Mouse (Mus musculus): ENCODE measurements at regions not wholly inside any gene's neighbourhood (a gene's known extent, or its start where the extent isn't known, plus 50 kb on each side); places are given as distances from the start of the nearest gene placed in this dataset.

- peak; percentile 81 for DNase-seq
Measured at GRCm38 (mm10) chr10:60936659-60937516, 105.5 kb upstream of the Unc5b start.

- DNase-seq = peak; percentile 58
Measured at GRCm38 (mm10) chr10:60934297-60935286, 103.2 kb upstream of the Unc5b start.

- no peak for DNase-seq
Measured at GRCm38 (mm10) chr10:60933891-60934290, 102.5 kb upstream of the Unc5b start.

DNA sequence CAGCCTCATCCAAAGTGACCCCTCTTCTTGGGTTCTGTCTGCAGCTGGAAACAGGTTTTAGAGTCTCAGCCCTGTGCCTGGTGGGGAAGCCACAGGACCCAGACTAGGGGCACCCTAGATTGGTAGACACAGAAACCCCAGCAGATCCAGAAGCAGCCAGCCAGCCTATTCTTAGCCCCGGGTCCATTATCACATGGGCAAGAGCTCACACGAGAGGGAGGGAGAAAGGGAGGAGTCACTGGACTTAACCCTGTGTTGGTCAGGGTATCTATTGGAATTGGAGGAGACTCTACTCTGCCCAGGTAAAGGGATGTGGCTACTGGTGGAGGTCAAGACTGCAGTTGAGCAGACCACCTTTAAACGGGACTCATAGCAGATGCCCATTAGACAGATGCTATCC is 101.5 kb upstream of the Unc5b start:
- no peak for DNase-seq

DNA sequence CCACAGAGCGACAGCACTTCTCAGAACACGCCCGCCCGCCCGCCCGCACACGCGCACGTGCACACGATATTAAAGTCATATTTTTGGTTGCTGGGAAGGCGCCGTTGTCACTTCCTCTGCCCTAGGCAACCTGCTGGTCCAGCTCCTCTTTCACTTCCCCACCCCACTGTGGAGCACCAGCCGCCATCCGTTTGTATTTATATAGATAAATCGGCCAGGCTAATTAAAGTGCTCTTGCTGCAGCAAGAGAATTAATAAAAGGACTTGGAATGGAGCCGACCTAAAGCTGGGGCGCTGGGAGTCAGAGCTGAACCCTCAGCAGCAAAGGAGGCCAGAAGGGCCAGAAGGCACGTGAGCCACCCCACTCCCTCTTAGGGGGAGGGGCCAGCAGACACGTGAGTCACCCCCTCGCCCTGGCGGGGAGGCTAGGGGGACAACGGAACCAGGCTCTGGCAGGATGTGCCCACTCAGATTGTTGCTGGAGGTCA is 100.6 kb upstream of the Unc5b start:
- peak; percentile 54 for DNase-seq

GRCm38 (mm10) chr10:60928646-60929045 is 97.3 kb upstream of the Unc5b start:
- no peak for DNase-seq

DNA sequence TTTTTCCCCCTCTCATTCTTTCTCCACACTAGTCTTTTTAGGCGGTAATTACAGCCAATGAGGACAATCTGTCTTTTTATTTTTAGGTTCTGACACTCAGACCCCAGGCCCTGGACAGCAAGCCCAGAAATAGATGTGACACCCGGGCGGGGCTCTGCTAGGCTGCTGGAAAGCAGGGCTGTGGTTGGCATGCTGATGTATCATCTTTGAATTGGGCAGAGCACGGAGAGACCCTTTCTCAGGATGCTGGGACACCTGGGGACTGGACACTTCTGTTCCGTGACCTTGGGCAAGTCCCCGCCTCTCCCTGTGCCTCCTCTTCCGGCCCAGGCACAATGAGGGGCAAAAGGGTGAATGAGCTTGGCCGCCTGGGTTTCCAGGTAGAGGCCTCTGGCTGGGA is 96.8 kb upstream of the Unc5b start:
- DNase-seq = no peak

GRCm38 (mm10) chr10:60926632-60927031 is 95.3 kb upstream of the Unc5b start:
- DNase-seq = no peak

- peak; percentile 52 for DNase-seq
Measured at GRCm38 (mm10) chr10:60925644-60926043, 94.3 kb upstream of the Unc5b start.

- peak; percentile 82 for DNase-seq
Measured at GRCm38 (mm10) chr10:60925198-60925597, 93.8 kb upstream of the Unc5b start.

GRCm38 (mm10) chr10:60923806-60924205 is 92.4 kb upstream of the Unc5b start:
- DNase-seq = no peak

GRCm38 (mm10) chr10:60920621-60921020 is 89.2 kb upstream of the Unc5b start:
- no peak for DNase-seq

DNA sequence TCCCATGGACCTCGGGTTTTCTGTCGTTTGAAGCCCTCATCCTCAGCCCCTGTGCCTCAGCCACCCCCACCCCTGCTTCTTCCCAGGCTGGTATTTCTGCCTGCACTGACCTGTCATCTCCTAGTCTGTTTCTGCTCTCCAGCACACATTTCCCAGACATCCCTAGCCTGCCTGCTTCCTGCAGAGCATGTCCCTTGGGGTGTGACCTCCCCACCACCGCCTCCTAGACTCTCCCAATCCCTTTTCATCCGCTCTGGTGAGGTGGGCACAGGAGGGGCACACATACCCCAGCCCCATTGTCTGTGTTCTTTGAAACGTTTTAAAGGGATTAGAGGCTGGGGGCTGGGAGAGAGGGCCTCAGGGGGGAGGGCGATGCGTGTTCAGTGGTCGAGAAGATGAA is 86.6 kb upstream of the Unc5b start:
- peak; percentile 69 for DNase-seq

- peak; percentile 57 for DNase-seq
Measured at GRCm38 (mm10) chr10:60914391-60914790, 83.0 kb upstream of the Unc5b start.

- peak; percentile 59 for DNase-seq
Measured at GRCm38 (mm10) chr10:60913456-60913900, 82.1 kb upstream of the Unc5b start.

- DNase-seq = no peak
Measured at GRCm38 (mm10) chr10:60904351-60904750, 73.0 kb upstream of the Unc5b start.

DNA sequence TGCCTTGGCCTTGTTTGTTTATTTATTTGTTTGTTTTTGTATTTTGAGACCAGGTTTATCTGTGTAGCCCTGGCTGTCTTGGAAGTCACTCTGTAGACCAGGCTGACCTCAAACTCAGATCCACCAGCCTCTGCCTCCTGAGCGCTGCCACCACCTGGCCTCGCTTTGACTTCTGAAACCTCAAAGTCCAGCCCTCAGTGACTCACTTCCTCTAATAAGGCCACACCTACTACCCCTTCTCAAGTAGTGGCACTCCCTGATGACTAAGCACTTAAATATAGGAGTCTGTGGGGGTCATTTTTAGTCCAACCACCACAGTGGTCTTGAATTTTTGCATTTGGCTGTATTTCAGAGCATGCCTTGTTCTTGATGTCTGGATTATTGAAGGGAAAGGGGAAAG is 69.6 kb upstream of the Unc5b start:
- no peak for DNase-seq

GRCm38 (mm10) chr10:60893810-60894147 is 62.4 kb upstream of the Unc5b start:
- peak; percentile 62 for DNase-seq

DNA sequence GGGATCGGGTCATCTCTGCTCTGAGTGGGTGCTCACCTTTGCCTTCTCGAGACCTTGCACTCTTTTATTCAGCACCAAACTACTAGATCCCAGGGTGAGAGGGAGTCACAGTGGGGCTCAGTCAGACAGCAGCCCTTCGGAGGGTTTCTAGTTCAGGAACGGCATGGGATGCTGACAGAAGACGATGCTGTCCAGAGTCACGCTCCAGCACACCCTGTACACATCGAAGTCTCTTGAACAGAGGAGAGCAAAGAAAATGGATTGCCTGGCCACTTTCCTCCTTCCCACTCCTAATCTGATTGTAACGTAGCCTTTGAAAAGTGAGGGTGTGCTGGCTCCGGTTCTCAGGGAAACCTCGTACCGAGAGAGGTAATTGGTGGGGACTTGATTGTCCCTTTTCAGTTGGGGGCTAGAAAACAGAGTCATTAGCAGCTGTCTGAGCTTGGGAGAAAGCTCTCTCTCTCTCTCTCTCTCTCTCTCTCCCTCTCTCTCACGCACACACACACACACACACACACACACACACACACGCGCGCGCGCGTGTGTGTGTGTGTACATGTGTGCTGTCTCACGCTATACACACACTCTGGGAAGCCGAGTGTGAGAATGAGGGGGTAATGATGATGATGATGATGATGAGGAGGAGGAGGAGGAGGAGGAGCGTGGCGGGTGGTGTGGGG is 61.9 kb upstream of the Unc5b start:
- DNase-seq = no peak

DNA sequence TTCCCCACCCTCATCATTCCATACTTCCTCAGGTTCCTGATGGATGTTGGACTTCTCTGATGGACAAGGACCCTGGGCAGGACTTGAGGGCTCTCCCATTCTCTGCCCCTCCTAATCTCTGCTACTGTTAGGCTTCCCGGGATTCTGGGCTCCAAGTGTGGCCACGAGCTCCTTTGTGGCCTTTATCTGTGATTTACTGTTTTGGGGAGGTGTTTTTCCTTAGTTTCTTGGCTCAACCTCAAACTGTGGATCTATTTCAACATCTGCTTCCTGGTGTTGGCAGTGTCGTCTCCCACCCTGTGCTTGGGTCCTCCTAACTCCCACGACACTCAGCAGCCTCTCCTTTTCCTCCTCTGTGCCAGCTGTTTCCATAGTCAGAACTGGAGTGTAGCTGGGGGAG is 61.3 kb upstream of the Unc5b start:
- DNase-seq = no peak

- DNase-seq = no peak
Measured at GRCm38 (mm10) chr10:60891476-60892170, 60.2 kb upstream of the Unc5b start.

- no peak for DNase-seq
Measured at GRCm38 (mm10) chr10:60889792-60890191, 58.4 kb upstream of the Unc5b start.
